Mouse (Mus musculus): ENCODE results near the gene Psmg4. TPM values are rescaled to one million over a fixed set of nuclear protein-coding genes. Genes with fewer than 3 reads are reported as not detected.

Gene Psmg4
- polyA plus RNA-seq, 1 experiment from 2014 or later: 129 TPM

- H3K36me3 ChIP-seq (replicated peaks): peaks cover 35% of the 10 kb centered on the region
- WGBS: 92% methylated on average over 6 of the region's 6 CpGs
- no peaks in the 10 kb centered on the region for H3K4me1 ChIP-seq
- H3K27me3 ChIP-seq (ENCODE audit: poor library complexity, severe bottlenecking): no peaks in the 10 kb centered on the region
- no peak overlapping the region for H3K4me3 ChIP-seq
- DNase-seq (ENCODE audit: extremely low spot score, low spot score): no peak
- no peaks in the 10 kb centered on the region for H3K9me3 ChIP-seq
- no peak overlapping the region for H3K27ac ChIP-seq
Observed at GRCm38 (mm10) chr13:34174025-34174424, 11.3 kb downstream of the Psmg4 start.

- Histone ChIP-seq H3K9me3 (no peaks in the 10 kb centered on the region), H3K36me3 (replicated peaks) (peaks cover 79% of the 10 kb centered on the region), H3K4me3 (no peak overlapping the region), H3K27me3 (ENCODE audit: poor library complexity, severe bottlenecking) (no peaks in the 10 kb centered on the region), H3K4me1 (no peaks in the 10 kb centered on the region), H3K27ac (no peak overlapping the region)
- DNase-seq (ENCODE audit: extremely low spot score, low spot score): no peak
- 90% methylated on average over 5 of the region's 5 CpGs for WGBS
Observed at GRCm38 (mm10) chr13:34181624-34182023, 18.9 kb downstream of the Psmg4 start.

GRCm38 (mm10) chr13:34185371-34185770 lies 22.6 kb downstream of the Psmg4 start:
- Histone ChIP-seq H3K27ac (no peak overlapping the region), H3K27me3 (ENCODE audit: poor library complexity, severe bottlenecking) (no peaks in the 10 kb centered on the region), H3K4me1 (no peaks in the 10 kb centered on the region), H3K4me3 (no peak overlapping the region), H3K9me3 (no peaks in the 10 kb centered on the region), H3K36me3 (replicated peaks) (peaks cover 61% of the 10 kb centered on the region)
- WGBS: 88% methylated on average over 2 of the region's 2 CpGs
- DNase-seq (ENCODE audit: extremely low spot score, low spot score): no peak

- Histone ChIP-seq H3K27me3 (ENCODE audit: poor library complexity, severe bottlenecking) (no peaks in the 10 kb centered on the region), H3K9me3 (no peaks in the 10 kb centered on the region), H3K27ac (no peak overlapping the region), H3K4me1 (peaks cover 2% of the 10 kb centered on the region), H3K4me3 (no peak overlapping the region), H3K36me3 (replicated peaks) (peaks cover 59% of the 10 kb centered on the region)
- peak; percentile 66 for DNase-seq (ENCODE audit: extremely low spot score, low spot score)
- WGBS: 19% methylated on average over 5 of the region's 5 CpGs
Observed at GRCm38 (mm10) chr13:34187571-34187970, 24.8 kb downstream of the Psmg4 start.

GRCm38 (mm10) chr13:34192414-34193191 lies 29.8 kb downstream of the Psmg4 start:
- H3K4me3 ChIP-seq: no peak overlapping the region
- peaks cover 81% of the 10 kb centered on the region for H3K36me3 ChIP-seq (replicated peaks)
- peaks cover 20% of the 10 kb centered on the region for H3K4me1 ChIP-seq
- H3K9me3 ChIP-seq: no peaks in the 10 kb centered on the region
- no peak for DNase-seq (ENCODE audit: extremely low spot score, low spot score)
- H3K27ac ChIP-seq: peak overlapping the region; percentile 79
- WGBS: 72% methylated on average over 8 of the region's 8 CpGs
- no peaks in the 10 kb centered on the region for H3K27me3 ChIP-seq (ENCODE audit: poor library complexity, severe bottlenecking)

GRCm38 (mm10) chr13:34193384-34193783 lies 30.6 kb downstream of the Psmg4 start:
- peak; percentile 18 for DNase-seq (ENCODE audit: extremely low spot score, low spot score)
- Histone ChIP-seq H3K36me3 (replicated peaks) (peaks cover 89% of the 10 kb centered on the region), H3K4me1 (peaks cover 20% of the 10 kb centered on the region), H3K9me3 (no peaks in the 10 kb centered on the region), H3K27ac (peak overlapping the region; percentile 79), H3K27me3 (ENCODE audit: poor library complexity, severe bottlenecking) (no peaks in the 10 kb centered on the region), H3K4me3 (no peak overlapping the region)
- 50% methylated on average over 8 of the region's 8 CpGs for WGBS

GRCm38 (mm10) chr13:34195676-34196075 lies 32.9 kb downstream of the Psmg4 start:
- H3K36me3 ChIP-seq (replicated peaks): peaks cover 86% of the 10 kb centered on the region
- H3K27me3 ChIP-seq (ENCODE audit: poor library complexity, severe bottlenecking): no peaks in the 10 kb centered on the region
- no peak for DNase-seq (ENCODE audit: extremely low spot score, low spot score)
- H3K9me3 ChIP-seq: no peaks in the 10 kb centered on the region
- H3K27ac ChIP-seq: no peak overlapping the region
- peaks cover 20% of the 10 kb centered on the region for H3K4me1 ChIP-seq
- H3K4me3 ChIP-seq: no peak overlapping the region
- 89% methylated on average over 1 of the region's 1 CpGs for WGBS

- Histone ChIP-seq H3K9me3 (no peaks in the 10 kb centered on the region), H3K4me3 (no peak overlapping the region), H3K4me1 (peaks cover 10% of the 10 kb centered on the region; the same call in 1 of the 2 replicates), H3K27ac (no peak overlapping the region), H3K27me3 (ENCODE audit: poor library complexity, severe bottlenecking) (no peaks in the 10 kb centered on the region), H3K36me3 (replicated peaks) (peaks cover 56% of the 10 kb centered on the region)
- no peak for DNase-seq (ENCODE audit: extremely low spot score, low spot score)
- WGBS: 93% methylated on average over 3 of the region's 3 CpGs
Observed at GRCm38 (mm10) chr13:34205216-34205615, 42.5 kb downstream of the Psmg4 start.

GRCm38 (mm10) chr13:34207714-34208470 lies 45.1 kb downstream of the Psmg4 start:
- H3K27ac ChIP-seq: no peak overlapping the region
- DNase-seq (ENCODE audit: extremely low spot score, low spot score): no peak
- 0 out of 2 replicates have a peak, but pooled peaks cover 6% of the 10 kb centered on the region for H3K4me1 ChIP-seq
- no peak overlapping the region for H3K4me3 ChIP-seq
- H3K9me3 ChIP-seq: no peaks in the 10 kb centered on the region
- H3K36me3 ChIP-seq (replicated peaks): peaks cover 35% of the 10 kb centered on the region
- H3K27me3 ChIP-seq (ENCODE audit: poor library complexity, severe bottlenecking): no peaks in the 10 kb centered on the region
- 84% methylated on average over 6 of the region's 6 CpGs for WGBS

- WGBS: 76% methylated on average over 4 of the region's 4 CpGs
- Histone ChIP-seq H3K36me3 (replicated peaks) (peaks cover 25% of the 10 kb centered on the region; the same call in 1 of the 2 replicates), H3K4me3 (no peak overlapping the region), H3K4me1 (0 out of 2 replicates have a peak, but pooled peaks cover 6% of the 10 kb centered on the region), H3K27me3 (ENCODE audit: poor library complexity, severe bottlenecking) (no peaks in the 10 kb centered on the region), H3K27ac (0 out of 2 replicates have a peak overlapping the region, but pooled peaks have one; percentile 30), H3K9me3 (no peaks in the 10 kb centered on the region)
- DNase-seq (ENCODE audit: extremely low spot score, low spot score): no peak
Observed at GRCm38 (mm10) chr13:34211261-34211775, 48.6 kb downstream of the Psmg4 start.

- Histone ChIP-seq H3K4me3 (no peak overlapping the region), H3K27me3 (ENCODE audit: poor library complexity, severe bottlenecking) (no peaks in the 10 kb centered on the region), H3K36me3 (replicated peaks) (peaks cover 27% of the 10 kb centered on the region; the same call in 1 of the 2 replicates), H3K4me1 (0 out of 2 replicates have a peak, but pooled peaks cover 4% of the 10 kb centered on the region), H3K27ac (no peak overlapping the region), H3K9me3 (no peaks in the 10 kb centered on the region)
- DNase-seq (ENCODE audit: extremely low spot score, low spot score): no peak
- WGBS: 75% methylated on average over 10 of the region's 10 CpGs
Observed at GRCm38 (mm10) chr13:34212735-34213212, 50.0 kb downstream of the Psmg4 start.

GRCm38 (mm10) chr13:34214855-34215254 lies 52.1 kb downstream of the Psmg4 start:
- Histone ChIP-seq H3K4me3 (no peak overlapping the region), H3K27ac (peak overlapping the region; percentile 51; the same call in 1 of the 2 replicates), H3K9me3 (no peaks in the 10 kb centered on the region), H3K4me1 (peaks cover 12% of the 10 kb centered on the region; the same call in 1 of the 2 replicates), H3K36me3 (replicated peaks) (peaks cover 42% of the 10 kb centered on the region), H3K27me3 (ENCODE audit: poor library complexity, severe bottlenecking) (no peaks in the 10 kb centered on the region)
- DNase-seq (ENCODE audit: extremely low spot score, low spot score): no peak
- WGBS: 84% methylated on average over 3 of the region's 3 CpGs
